10 mouse cellular contexts compared by ENCODE assay signal in the genomic region with DNA sequence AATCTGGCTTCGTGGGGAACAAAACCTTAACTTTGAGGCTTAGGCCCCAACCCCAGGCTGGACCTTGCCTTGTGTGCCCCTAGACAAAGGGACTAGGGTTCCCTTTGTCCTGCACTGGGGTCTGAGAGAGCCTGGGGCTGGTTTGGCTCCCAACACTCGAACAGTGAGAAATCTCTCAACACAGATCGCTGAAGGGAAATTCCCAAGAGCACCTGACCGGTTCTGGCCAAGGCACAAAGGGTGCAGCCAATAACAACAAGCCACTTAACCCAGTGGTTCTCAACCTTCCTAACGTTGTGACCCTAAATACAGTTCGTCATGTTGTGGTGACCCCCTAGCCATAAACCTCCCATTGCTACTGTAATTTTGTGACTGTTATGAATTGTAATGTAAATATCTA. TPM values are rescaled to one million over a fixed set of nuclear protein-coding genes. Genes with fewer than 3 reads are reported as not detected.
A peak's percentile ranks its signal among the peaks of the same experiment; 100 is the strongest.
DNase-seq lines count a peak whose midpoint lies in the region; ATAC-seq and TF ChIP-seq lines count a peak whose summit lies in the region.
"Had no signal": no experiment of that assay in that cellular context is flagged by ENCODE, and none has a peak within 500 bp of the region (broad histone marks: within the 10 kb centered on the region; RNA-seq: fewer than 3 reads in every experiment).

No protein-coding gene starts in this region.

- H3K4me2 ChIP-seq in hindbrain, postnatal 0 days (ENCODE audit: low read depth, low read length) = no peak overlapping the region

- H3K4me3 ChIP-seq in hindbrain, embryonic 10.5 days = 0 out of 2 replicates have a peak overlapping the region, but pooled peaks have one; percentile 7
- no peak overlapping the region for H3K4me3 ChIP-seq in hindbrain, postnatal 0 days (ENCODE audit: low read length)
- no peak overlapping the region for H3K4me3 ChIP-seq in spleen, adult 2 months (ENCODE audit: extremely low read depth, insufficient read depth, insufficient read length)

- peak overlapping the region; percentile 86 for H3K27ac ChIP-seq in hindbrain, embryonic 10.5 days
- H3K27ac ChIP-seq in hindbrain, postnatal 0 days = no peak overlapping the region
- peak overlapping the region; percentile 49 for H3K27ac ChIP-seq in spleen, adult 2 months (ENCODE audit: insufficient read depth, low read length)

- DNase-seq in hindbrain, embryonic 10.5 days (ENCODE audit: low spot score) = no peak
- no peak for DNase-seq in hindbrain, postnatal 0 days (ENCODE audit: low spot score)
- no peak for DNase-seq in spleen, adult 2 months (ENCODE audit: low read depth in 1 of 2, low spot score in 2 of 2)
- DNase-seq in spleen, postnatal 36 days (ENCODE audit: low spot score in 2 of 2) = no peak
- DNase-seq in fat pad, adult 2 months (ENCODE audit: extremely low read depth, low read depth, low spot score) = peak; percentile 68
- DNase-seq in splenic B cell, adult 2 months (ENCODE audit: low read depth, low spot score) = peak; percentile 35
- DNase-seq in frontal cortex, adult 2 months (ENCODE audit: extremely low spot score in 1 of 2, low spot score in 1 of 2) = no peak
- no peak for DNase-seq in retina, embryonic 14.5 days (ENCODE audit: low spot score)
- DNase-seq: kidney, postnatal 14 days; right cerebral cortex, postnatal 4 days had no signal

- no peaks in the 10 kb centered on the region for H3K9me3 ChIP-seq in hindbrain, embryonic 10.5 days
- H3K9me3 ChIP-seq in hindbrain, postnatal 0 days (ENCODE audit: low read length) = no peaks in the 10 kb centered on the region

- WGBS in hindbrain, embryonic 10.5 days = 19% methylated on average over 6 of the region's 6 CpGs
- 21% methylated on average over 6 of the region's 6 CpGs for WGBS in hindbrain, postnatal 0 days
- WGBS in spleen, adult 2 months = 63% methylated on average over 6 of the region's 6 CpGs

- peaks cover 24% of the 10 kb centered on the region; the same call in 1 of the 2 replicates for H3K27me3 ChIP-seq in hindbrain, embryonic 10.5 days (ENCODE audit: insufficient read depth, poor library complexity, severe bottlenecking)
- H3K27me3 ChIP-seq in hindbrain, postnatal 0 days (ENCODE audit: insufficient read depth, low read length) = no peaks in the 10 kb centered on the region
- H3K27me3 ChIP-seq in spleen, adult 2 months (ENCODE audit: control insufficient read depth, insufficient read depth, low read length) = no peaks in the 10 kb centered on the region
- H3K27me3 ChIP-seq in splenic B cell, adult 2 months (ENCODE audit: control insufficient read depth, insufficient read depth, low read length, poor library complexity, severe bottlenecking) = no peaks in the 10 kb centered on the region

- H3K9ac ChIP-seq in hindbrain, postnatal 0 days (replicated peaks; ENCODE audit: low read length) = no peak overlapping the region

- peaks cover 1% of the 10 kb centered on the region; the same call in 1 of the 2 replicates for H3K36me3 ChIP-seq in hindbrain, embryonic 10.5 days
- no peaks in the 10 kb centered on the region for H3K36me3 ChIP-seq in hindbrain, postnatal 0 days (ENCODE audit: insufficient read depth, low read length)
- no peaks in the 10 kb centered on the region for H3K36me3 ChIP-seq in spleen, adult 2 months (ENCODE audit: control insufficient read depth, insufficient read depth, low read length)
- H3K36me3 ChIP-seq in splenic B cell, adult 2 months (ENCODE audit: control insufficient read depth, insufficient read depth, low read length, poor library complexity, severe bottlenecking) = no peaks in the 10 kb centered on the region

- no peak for TF ChIP-seq CTCF in hindbrain, postnatal 0 days (IDR thresholded peaks at IDR 0.05; ENCODE audit: low read depth)
- no peak for TF ChIP-seq CTCF in spleen, adult 2 months (IDR thresholded peaks at IDR 0.05; ENCODE audit: extremely low read depth, insufficient read depth, insufficient read length, insufficient replicate concordance)

- H3K4me1 ChIP-seq in hindbrain, embryonic 10.5 days (replicated peaks) = peaks cover 85% of the 10 kb centered on the region
- H3K4me1 ChIP-seq in hindbrain, postnatal 0 days (ENCODE audit: insufficient read depth, low read length) = peaks cover 3% of the 10 kb centered on the region
- H3K4me1 ChIP-seq in spleen, adult 2 months (ENCODE audit: control insufficient read depth, insufficient read depth, insufficient read length) = peaks cover 29% of the 10 kb centered on the region; the same call in 1 of the 2 replicates

- ATAC-seq in hindbrain, postnatal 0 days = no peak

- no peak for TF ChIP-seq POLR2A in spleen, adult 2 months (IDR thresholded peaks at IDR 0.05; ENCODE audit: low read depth, low read length)

RNA-seq across cellular contexts. Expression of a gene that starts 3.3 kb away (rescaled TPM):
- polyA plus RNA-seq in hindbrain, embryonic 10.5 days (2016; fragmentation: Nextera tagmentation; extraction: Ambion mirVana) = 681 and 705 TPM in 2 replicates
- total RNA-seq in hindbrain, postnatal 0 days (2014; rRNA removed) = 373 and 379 TPM in 2 replicates
- polyA plus RNA-seq in hindbrain, postnatal 0 days (2015; fragmentation: Nextera tagmentation; extraction: Ambion mirVana) = 757 and 762 TPM in 2 replicates
- 238 and 259 TPM in 2 replicates for polyA plus RNA-seq in spleen, adult 2 months (2012; rRNA removed)
- polyA plus RNA-seq in frontal cortex, adult 2 months (2012; rRNA removed) = 867 and 914 TPM in 2 replicates

RNA-seq across cellular contexts. Expression of a gene that starts 10.6 kb away (rescaled TPM):
- 261 and 268 TPM in 2 replicates for polyA plus RNA-seq in hindbrain, embryonic 10.5 days (2016; fragmentation: Nextera tagmentation; extraction: Ambion mirVana)
- 93.3 and 100 TPM in 2 replicates for total RNA-seq in hindbrain, postnatal 0 days (2014; rRNA removed)
- 143 TPM in 2 replicates for polyA plus RNA-seq in hindbrain, postnatal 0 days (2015; fragmentation: Nextera tagmentation; extraction: Ambion mirVana)
- polyA plus RNA-seq in spleen, adult 2 months (2012; rRNA removed) = 139 and 182 TPM in 2 replicates
- 200 and 205 TPM in 2 replicates for polyA plus RNA-seq in frontal cortex, adult 2 months (2012; rRNA removed)

RNA-seq across cellular contexts. Expression of a gene that starts 33.8 kb away (rescaled TPM):
- polyA plus RNA-seq in hindbrain, embryonic 10.5 days (2016; fragmentation: Nextera tagmentation; extraction: Ambion mirVana) = 8.4 and 9.0 TPM in 2 replicates
- total RNA-seq in hindbrain, postnatal 0 days (2014; rRNA removed) = 2.9 and 3.3 TPM in 2 replicates
- polyA plus RNA-seq in hindbrain, postnatal 0 days (2015; fragmentation: Nextera tagmentation; extraction: Ambion mirVana) = 1.7 and 1.8 TPM in 2 replicates
- 492 and 574 TPM in 2 replicates for polyA plus RNA-seq in spleen, adult 2 months (2012; rRNA removed)
- 5.3 and 7.1 TPM in 2 replicates for polyA plus RNA-seq in frontal cortex, adult 2 months (2012; rRNA removed)

RNA-seq across cellular contexts. Expression of a gene that starts 54.0 kb away (rescaled TPM):
- polyA plus RNA-seq in hindbrain, embryonic 10.5 days (2016; fragmentation: Nextera tagmentation; extraction: Ambion mirVana) = 4.4 and 6.0 TPM in 2 replicates
- total RNA-seq in hindbrain, postnatal 0 days (2014; rRNA removed) = 11.6 and 19.1 TPM in 2 replicates
- 2.3 and 2.4 TPM in 2 replicates for polyA plus RNA-seq in hindbrain, postnatal 0 days (2015; fragmentation: Nextera tagmentation; extraction: Ambion mirVana)
- 50.4 and 64.5 TPM in 2 replicates for polyA plus RNA-seq in spleen, adult 2 months (2012; rRNA removed)
- polyA plus RNA-seq in frontal cortex, adult 2 months (2012; rRNA removed) = 12.4 and 13.0 TPM in 2 replicates

RNA-seq across cellular contexts. Expression of a gene that starts 55.1 kb away (rescaled TPM):
- polyA plus RNA-seq in hindbrain, embryonic 10.5 days (2016; fragmentation: Nextera tagmentation; extraction: Ambion mirVana) = 16.8 and 17.2 TPM in 2 replicates
- total RNA-seq in hindbrain, postnatal 0 days (2014; rRNA removed) = 22.8 and 23.7 TPM in 2 replicates
- polyA plus RNA-seq in hindbrain, postnatal 0 days (2015; fragmentation: Nextera tagmentation; extraction: Ambion mirVana) = 6.9 and 7.8 TPM in 2 replicates
- 95.0 and 122 TPM in 2 replicates for polyA plus RNA-seq in spleen, adult 2 months (2012; rRNA removed)
- polyA plus RNA-seq in frontal cortex, adult 2 months (2012; rRNA removed) = 26.6 TPM in 2 replicates

Comparison
In these comparisons a context has a peak if more than half of its experiments do, and no peak if none do; other contexts are left out.
1. DNase-seq: peak in fat pad, adult 2 months (single experiment) and splenic B cell, adult 2 months (single experiment); none in hindbrain, embryonic 10.5 days (single experiment), hindbrain, postnatal 0 days (single experiment), spleen, adult 2 months (0 of 2), spleen, postnatal 36 days (0 of 2), frontal cortex, adult 2 months (0 of 2) and retina, embryonic 14.5 days (single experiment).
2. RNA of a gene that starts 33.8 kb away (polyA plus RNA-seq): 492 to 574 TPM in spleen, adult 2 months; 8.4 to 9.0 TPM in hindbrain, embryonic 10.5 days, 5.3 to 7.1 TPM in frontal cortex, adult 2 months and 1.7 to 1.8 TPM in hindbrain, postnatal 0 days; every median in the first group is over 10 times any median in the second.